Mouse (Mus musculus): ENCODE data around the gene Mtmr2.

Mtmr2 gene

DNA sequence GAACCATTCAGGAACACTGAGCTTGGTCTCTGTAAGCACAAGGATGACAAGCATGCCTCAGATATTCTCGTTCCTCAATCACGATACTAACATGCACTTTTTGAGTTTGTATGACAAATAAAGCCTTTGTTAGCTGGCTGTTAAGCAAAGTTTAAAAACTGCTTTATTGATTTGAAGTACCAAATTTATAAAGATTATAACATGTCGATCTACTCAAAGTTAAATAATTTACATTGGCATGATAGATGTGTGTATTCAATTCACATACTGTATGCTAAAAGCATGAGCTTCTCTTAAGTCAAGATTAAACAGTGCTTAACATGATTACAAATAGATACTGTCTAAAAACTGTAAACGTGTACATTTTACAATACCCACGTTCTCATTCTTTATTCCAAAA, 59.4 kb downstream of the Mtmr2 start:
- no peak for DNase-seq (ENCODE audit: low spot score)

DNA sequence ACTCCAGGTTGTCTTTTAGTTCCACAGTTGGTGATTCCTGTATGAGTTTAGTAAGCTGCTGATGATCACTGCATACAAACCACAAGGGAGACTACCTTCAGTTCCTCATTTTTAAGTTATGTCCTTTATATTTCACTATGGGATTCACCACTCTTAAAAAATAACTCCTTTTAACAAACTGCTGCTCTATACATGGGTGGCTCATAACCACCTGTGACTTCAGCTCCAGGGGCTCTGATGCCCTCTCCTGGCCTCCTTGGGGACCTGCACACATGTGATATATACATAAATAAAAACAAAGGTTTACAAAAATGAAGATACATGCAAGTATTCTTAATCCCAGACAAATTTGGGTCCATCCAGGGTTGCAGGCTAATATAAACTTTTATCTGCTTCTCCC, 61.7 kb downstream of the Mtmr2 start:
- no peak for DNase-seq (ENCODE audit: low spot score)

DNA sequence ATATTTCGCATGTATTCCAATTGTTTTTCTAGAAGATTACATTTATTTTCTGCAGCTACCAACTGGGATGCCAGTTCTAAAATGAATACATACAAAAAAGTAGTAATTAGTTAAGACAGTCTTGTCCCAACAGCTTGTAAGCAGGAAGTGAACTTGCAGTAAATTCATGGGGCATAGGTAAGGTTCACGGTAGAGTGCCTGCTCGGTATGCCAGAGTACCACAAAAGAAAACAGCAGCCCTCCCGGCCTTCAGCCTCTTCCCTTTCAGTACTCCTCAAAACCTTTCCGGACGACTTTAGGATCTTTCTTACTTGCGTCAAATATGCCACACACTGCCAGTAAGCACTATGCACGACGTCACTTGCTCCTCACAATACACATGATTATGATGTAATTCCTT, 70.2 kb downstream of the Mtmr2 start:
- no peak for DNase-seq (ENCODE audit: low spot score)

DNA sequence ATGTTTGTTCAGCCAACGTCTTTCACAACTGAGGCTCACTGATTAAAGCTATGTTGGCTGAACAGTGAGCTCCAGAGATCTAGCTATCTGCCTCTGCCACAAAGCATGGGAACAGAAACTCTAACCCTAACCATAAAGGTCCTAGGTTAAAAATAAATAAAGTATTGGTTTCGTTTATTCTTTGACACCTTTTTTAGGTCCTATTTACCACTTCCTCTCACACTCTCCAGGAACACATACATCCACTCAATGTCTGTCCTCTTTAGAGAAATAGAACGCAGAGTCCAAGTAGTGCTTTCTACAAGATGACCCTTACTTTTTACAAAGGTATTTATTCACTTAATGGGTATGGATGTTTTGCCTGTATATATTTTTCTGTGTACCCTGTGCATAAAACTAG, 72.6 kb downstream of the Mtmr2 start:
- DNase-seq (ENCODE audit: low spot score) = no peak

DNA sequence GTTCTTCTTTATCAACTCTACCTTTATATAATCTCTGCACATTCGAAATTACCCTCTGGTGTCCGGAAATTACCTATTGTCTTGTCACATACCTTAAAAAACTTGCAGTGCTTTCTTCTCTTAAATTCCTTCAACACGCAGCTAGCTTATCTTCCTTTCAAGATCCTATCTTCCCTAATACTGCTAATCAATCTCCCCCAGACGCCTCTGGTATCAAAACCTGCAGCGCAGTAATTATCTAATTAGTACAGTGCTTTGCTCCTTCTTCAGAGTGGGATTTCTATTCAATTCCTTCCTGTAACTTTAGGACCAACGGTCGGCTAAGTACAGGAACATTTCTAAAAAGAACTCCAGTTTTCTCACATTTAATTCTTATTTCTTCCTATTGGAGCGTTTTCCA, 77.7 kb downstream of the Mtmr2 start:
- no peak for DNase-seq (ENCODE audit: low spot score)

DNA sequence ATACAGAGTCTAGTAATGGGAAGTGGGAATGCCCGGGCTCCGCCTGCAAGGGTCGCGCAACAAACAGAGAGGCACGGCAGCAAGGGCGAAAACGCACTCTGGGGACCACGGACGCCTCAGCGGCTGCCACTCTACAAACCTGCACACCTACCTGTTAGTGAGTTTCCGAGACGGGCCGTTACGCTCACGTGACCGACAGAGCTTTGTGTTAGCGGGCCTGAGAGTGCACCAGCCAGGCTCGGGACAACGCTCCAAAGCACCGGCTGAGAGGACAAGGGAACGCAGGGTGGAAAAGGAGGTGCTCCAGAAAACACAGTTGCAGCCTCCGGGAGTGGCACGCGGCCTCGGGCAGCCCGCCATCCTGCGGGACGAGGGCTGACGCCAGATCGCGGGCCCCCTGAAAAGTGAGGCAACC, 78.2 kb downstream of the Mtmr2 start:
- peak; percentile 80 for DNase-seq (ENCODE audit: low spot score)

DNA sequence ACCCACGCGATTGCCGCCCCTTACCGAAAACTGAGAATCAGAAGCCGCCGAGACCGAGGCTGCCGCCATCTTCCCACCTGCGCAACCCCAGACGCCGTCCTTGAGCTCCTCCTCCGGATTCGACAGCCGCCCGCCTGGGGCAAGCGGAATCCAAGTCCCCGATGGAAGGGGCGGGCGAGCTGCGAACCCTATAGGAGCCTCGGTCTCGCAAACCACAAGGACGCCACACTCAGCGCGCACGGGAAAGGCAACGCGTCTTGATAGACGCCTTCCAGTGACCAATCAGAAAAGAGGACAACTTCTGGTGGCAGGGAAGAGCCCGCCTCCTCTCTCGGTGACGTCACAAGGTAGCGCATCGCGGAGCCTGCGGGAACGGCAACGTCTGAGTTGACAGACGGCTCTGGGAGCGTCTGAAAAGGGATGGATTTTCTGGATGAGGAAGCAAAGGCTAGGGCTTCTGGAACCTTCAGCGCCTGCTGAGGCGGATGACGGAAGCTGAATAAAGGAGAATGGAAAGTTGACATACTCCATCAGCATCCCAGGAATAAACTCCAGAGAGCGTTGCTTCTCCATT, 78.7 kb downstream of the Mtmr2 start, which contains the start of gene Cep57:
Gene Cep57, minus strand, starts transcription at position 276 of the 574 bp plus-strand sequence.
- DNase-seq (ENCODE audit: low spot score) = peak; percentile 100

DNA sequence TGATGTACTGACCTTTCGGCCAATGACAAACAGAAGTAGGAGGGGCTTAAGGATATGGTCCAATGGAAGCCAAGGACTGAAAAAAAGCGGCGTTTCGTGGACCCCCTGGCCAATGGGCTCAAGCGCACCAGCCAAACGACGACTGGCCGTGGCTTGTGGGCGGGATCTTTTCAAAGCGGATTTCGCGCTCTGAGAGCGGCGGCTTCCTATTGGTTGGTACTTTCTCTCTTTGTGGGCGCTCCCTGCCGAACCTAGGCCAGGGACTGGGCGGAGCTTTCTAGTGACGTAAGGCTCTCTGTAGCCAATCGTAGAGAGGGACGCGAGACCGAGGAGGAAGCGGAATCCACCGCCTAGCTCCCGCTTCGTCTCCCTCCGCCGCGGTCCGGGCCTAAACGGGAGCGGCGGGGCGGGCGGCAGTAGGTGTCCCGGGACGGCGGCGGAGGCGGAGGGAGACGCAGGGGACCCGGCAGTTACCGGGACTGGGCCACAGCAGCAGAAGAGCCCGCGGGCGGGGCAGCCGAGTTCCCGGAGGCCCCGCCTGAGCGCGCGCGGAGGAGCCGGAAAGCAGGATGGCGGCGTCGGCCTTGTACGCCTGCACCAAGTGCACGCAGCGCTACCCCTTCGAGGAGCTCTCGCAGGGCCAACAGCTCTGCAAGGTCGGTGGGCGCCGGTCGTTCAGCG, 79.3 kb downstream of the Mtmr2 start, which contains the start of gene Fam76b:
Gene Fam76b, plus strand, starts transcription at position 311 of the 681 bp plus-strand sequence.
- DNase-seq (ENCODE audit: low spot score) = peak; percentile 100

DNA sequence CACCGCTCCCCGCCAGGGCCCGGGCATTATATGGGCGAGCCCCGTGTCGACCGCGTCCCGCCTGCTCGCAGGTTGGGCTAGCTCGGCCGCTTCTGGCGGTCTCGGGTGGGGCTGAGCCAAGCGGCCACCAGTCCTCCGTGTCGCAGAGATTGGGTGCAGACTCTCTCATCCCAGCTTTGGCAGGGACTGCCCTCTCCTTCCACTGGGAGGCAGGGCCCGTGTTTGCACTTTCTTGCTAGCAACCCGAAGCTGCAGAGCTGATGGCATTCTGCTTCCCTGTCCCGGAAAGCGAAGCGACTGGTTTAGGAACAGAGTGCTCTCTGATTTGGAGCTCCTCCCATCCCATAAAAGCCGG, 79.9 kb downstream of the Mtmr2 start:
- DNase-seq (ENCODE audit: low spot score) = peak; percentile 66

DNA sequence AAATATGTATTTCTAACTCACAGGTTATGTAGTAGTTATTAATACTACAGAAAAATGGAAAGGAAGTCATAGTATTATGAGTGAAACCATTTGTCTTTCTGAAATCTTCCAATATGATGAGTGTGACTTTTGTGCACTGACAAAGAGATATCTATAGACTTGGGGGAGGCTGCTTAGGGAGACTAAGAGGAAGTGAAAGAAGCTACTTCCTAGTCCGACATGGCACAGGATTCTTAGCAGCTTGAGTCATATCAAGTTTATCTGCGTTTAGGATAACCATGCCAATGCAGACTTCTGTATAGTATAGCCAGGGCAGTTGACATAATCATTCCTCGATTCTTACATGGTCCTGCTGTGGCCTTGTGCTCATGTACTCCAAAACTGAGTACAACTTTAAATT, 87.0 kb downstream of the Mtmr2 start:
- no peak for DNase-seq (ENCODE audit: low spot score)

DNA sequence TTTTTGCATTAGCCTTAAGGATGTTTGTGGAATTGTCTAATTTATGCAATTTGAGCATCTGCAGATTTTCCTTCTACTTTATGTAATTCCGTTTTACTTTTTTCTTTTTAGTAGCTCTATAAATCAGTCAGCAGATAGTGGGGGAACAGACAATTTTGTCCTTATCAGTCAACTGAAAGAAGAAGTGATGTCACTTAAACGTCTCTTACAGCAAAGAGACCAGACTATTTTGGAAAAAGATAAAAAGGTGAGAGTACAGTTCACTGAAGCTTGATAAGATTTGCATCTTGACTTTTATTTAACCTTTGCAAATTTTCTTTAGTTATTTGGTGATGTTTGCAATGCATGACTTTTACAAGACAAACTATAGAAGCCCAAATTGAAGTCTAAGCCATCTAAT, 88.5 kb downstream of the Mtmr2 start:
- DNase-seq (ENCODE audit: low spot score) = no peak

DNA sequence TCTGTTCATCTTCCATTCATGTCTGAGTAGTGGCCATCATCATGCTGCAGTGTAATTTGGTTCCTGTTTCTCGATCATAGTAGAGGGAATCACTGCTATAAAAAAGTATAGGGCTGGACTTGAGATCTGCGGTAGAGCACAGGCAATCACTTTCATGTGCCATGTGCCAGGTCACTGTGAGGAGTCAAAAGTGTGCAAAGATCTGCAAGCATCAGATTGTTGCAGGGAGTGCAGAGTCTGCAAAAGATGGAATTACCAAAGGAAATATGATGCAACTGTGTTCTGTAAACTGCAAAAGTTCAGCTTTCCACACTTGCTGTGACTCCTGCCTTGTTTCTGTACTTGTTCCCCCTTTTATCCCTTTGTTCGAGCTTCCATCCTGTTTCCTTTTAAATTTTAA, 99.4 kb downstream of the Mtmr2 start:
- no peak for DNase-seq (ENCODE audit: low spot score)

DNA sequence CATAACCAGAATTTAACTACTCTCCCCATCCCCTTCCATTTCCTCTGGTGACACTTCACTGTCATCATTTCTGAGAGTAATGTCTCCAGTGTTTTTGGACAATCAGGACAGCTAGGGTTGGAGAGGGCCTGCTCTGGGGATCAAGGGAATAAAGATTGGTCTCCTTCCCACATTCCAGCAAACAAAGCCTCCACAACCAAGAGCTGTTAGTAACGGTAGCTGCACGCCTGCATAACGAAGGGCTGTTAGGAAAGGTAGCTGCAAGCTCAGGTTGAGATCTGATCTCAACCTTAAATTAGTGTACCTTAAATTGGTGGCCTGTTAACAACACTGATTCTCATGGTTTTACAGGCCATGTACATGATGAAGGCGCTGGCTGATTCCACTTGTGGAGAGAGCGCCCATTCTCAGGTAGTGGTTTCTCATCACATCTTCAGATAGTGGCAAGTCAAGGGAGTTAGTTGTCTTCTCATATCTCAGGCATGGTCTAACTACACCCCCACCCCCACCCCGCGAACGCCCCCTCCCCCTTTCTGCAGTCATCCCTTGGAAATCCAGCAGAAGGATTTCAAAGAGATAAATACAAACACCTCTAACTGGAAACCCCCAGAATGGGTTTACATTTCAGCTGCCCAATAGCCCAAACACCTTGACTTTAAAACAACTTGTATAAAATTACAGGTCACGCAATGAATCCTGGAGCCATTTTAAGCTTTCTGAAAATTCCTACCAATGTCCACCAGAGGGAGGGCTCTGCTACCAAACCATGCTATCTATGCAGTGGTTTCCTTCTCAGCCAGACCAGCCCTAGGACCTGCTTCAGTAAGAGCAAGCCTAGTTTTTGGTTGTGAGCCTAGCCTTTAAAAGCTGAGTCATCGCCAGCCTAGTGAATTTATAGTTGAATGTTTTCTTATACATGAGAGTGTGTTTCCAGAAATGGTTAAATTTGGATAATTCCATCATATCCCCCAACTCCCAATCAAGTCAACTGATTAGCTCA, 100.6 kb downstream of the Mtmr2 start:
- DNase-seq (ENCODE audit: low spot score) = peak; percentile 76

DNA sequence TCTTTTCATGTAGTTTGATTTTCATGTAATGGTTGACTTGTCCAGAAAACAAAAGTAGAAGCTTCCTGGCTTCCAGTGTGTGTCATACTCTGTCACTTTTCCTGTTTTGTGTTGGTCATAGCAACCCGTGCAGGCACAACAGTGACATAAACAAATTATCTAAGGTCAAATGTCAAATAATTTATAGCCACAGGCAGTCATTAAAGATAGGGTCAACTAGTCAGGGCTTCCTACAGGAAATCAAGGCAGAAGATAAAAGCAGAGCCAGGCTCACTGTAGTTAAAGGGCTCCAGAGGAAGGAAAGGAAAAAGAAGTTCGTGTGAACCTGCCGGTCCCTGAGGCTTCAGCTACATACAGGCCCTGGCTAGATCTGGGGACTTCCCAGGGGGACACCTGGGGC, 105.7 kb downstream of the Mtmr2 start:
- no peak for DNase-seq (ENCODE audit: low spot score)

All from embryo, embryonic 10 days (tissue).